Mouse (Mus musculus): ENCODE measurements at regions not wholly inside any gene's neighbourhood (a gene's known extent, or its start where the extent isn't known, plus 50 kb on each side); places are given as distances from the start of the nearest gene placed in this dataset.

DNA sequence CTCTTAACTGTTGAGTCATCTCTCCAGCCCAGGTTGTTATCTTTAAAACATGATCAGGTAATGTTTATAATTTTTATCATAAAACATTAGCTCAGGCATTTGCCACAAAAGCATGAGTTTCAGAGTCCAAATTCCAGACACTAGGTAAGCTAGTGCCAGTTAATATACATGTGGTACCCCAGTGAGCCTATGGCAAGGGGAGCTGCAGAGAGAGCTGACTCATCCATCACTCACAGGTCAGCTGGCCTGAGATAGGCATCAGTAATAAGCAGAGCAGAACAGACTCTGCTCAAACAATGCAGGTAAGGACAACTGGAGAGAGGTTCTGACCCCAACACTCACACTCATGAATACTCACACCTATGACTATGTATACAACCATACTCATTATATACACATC, 144.6 kb upstream of the Sgcd start:
- TF ChIP-seq CTCF (IDR thresholded peaks at IDR 0.05; ENCODE audit: borderline replicate concordance, insufficient read depth, low read length) (no peak), POLR2A (IDR thresholded peaks at IDR 0.05; ENCODE audit: low read depth, low read length) (no peak)

Measured in embryonic fibroblast, embryonic 13.5 days (primary cell).